Mouse (Mus musculus): ENCODE measurements around the gene Plekha5.

Gene Plekha5

DNA sequence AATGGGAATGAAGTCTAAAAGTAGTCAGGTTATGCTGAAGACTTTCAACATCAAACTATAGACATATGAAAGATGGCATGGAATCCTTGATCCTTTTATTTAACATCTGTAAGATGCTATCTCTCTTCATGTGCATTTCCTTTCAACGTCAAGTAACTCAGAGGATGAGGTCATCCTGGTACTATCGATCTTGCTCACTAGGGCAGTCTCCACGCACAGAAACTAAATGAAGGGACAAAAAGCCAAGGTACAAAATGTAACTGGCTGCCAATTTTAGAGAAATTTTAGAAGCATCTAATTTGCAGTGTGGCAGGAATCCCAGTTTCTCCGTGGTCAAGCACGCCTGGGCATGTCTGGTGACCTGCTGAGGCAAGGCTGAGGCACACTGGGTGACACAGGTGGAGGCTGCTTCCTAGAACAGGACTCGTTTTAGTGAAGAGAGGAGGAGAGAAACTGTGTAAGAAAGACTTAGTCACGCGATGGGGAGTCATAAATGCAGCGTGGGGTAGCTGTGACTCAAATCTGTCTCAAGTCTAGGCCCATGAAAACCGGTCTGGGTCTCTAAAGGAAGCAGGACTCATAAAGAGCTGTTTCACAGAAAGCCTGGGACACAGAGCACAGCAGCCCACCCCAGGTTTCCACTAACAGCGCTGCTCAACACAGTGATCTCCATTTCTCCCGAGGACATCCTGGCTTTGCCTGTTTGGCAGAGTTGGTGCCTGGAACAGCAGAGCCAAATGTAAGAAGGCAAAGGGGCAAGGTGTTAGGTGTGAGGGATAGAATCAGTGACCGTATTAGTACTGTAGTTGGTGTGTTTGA, 196.9 kb downstream of the Plekha5 start:
- DNase-seq: no peak

DNA sequence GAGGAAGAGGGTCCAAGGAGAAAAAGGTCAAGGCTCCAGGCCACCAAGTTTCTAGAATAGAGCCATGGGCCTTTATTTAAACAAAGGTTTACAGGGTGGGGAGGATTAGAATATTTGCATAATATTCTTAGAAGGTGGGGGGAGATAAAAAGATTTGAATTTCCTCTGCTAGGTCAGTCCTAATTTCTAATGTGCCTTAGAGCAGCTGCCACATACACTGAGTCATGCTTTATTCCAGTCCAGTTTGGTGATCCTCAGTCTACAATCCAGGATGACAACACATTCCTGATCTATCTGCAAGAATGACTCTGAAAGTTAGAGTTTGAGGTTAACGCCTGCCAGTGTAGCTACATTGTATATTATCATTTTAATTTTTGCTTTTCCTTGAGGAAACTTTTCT, 197.8 kb downstream of the Plekha5 start:
- no peak for DNase-seq

GRCm38 (mm10) chr6:140622391-140623225, 198.8 kb downstream of the Plekha5 start, which contains the start of gene Aebp2:
Gene Aebp2 (plus strand): TSS chr6:140622663.
- DNase-seq: peak in 1 of 2 experiments; percentile 40

DNA sequence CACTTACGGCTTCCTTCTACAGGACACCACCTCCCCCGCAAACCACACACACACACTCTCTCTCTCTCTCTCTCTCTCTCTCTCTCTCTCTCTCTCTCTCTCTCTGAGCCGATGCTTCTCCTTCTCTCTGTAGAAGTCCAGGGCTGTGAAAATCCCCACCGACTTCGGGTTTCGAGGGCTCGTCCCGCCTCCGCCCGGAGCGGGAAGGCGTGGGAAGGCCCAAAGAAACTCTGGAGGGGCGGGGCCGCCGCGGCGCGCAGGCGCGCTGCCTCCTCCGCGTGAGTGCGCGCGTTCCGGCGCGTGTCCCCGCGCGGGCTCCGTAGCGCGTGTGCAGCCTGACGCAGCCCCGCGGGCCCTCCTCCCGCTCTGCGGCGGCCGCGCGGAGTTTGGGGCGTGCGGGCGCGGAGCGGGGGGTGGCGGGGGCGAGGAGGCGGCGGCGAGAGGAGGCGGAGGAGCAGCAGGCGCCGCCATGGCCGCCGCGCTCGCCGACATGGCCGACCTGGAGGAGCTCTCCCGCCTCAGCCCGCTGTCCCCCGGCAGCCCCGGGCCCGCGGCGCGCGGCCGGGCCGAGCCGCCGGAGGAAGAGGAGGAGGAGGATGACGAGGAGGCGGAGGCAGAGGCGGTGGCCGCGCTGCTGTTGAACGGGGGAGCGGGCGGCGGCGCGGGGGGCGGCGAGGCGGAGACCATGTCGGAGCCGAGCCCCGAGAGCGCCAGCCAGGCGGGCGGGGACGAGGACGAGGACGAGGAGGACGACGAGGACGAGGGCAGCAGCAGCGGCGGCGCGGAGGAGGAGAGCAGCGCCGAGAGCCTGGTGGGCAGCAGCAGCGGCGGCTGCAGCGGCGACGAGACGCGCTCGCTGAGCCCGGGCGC, 199.6 kb downstream of the Plekha5 start:
- DNase-seq: peak; percentile 90 to 96

DNA sequence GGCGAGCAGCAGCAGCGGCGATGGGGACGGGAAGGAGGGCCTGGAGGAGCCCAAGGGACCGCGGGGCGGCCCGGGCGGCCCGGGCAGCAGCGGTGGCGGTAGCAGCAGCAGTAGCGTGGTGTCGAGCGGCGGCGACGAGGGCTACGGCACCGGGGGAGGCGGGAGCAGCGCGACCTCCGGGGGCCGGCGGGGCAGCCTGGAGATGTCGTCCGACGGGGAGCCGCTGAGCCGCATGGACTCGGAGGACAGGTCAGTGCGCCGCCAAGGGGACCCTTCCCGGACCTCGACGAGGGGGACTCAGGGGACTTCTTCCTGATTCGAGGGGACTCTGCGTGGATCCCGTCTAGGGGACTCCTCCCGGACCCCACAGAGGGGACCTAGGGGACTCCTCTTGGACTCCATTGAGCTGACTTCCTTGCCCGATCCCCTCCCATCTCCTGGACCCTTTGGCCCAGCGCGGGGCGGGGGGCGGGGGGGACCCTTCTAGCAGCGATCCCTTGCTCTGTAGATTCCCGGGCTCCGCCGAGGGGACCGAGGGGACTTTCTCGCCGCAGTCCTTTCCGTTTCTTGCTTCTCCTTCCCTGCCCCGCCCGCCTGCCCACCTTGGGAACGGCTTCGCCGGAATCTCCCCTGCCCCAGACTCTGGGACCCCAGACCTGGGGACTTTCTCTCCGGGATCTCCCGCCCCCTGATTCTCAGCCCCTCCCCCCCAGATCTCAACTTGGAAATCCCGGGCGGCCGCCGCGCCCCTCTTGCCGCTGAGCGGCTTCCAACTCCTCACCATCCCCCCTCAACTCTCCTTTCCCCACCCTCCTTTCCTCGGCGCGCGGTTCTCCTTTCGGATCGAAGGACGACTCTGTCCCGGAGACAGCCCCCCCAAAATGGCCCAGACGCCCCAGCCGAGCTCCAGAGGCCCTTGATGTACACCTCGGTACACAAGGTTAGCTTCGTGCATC, 200.5 kb downstream of the Plekha5 start:
- DNase-seq: peak; percentile 26 to 53

DNA sequence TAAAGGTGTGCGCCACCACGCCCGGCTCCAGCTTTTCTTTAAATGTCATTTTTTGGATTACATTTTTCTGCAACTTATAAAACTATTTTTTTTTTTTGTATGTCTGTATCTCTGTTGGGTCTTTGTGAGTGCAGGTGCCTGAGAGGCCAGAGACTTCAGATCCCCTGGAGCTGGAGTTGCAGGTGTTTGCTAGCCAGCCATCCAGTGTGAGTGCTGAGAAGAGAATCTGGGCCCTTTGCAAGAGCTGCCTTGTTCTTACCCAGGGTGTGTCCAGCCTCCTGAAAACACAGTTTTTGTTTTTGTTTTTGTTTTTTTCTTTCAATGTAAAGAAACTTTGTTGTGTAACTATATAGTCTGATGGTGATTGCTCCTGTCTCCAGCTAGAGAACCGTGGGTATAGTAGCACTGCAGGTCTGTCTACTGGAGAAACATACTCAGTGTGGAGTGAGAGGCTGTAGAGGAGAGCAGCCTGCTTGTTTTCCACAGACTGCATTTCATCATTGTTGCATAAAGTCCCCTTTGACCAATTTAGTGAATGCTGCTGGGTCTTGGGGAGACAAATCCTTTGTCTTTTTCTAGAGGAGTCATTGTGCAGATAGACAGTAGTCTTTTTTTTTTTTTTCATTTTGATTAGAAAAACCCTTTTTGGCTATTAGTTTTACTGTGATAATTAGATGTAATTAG, 205.5 kb downstream of the Plekha5 start:
- no peak for DNase-seq

- DNase-seq: no peak
Measured at GRCm38 (mm10) chr6:140630306-140630705, 206.5 kb downstream of the Plekha5 start.

DNA sequence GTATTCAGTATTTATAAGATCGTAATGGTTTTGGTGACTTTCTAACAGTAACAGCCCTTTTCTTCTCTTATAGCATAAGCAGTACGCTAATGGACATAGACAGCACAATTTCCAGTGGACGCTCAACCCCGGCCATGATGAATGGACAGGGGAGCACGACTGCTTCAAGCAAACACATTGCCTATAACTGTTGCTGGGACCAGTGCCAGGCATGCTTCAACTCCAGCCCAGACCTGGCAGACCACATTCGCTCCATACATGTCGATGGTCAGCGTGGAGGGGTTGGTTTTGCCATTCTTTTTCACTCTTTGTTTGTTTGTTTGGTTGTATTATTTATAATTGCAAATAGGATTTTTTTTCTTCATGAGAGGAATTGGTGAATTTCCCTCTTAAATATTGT, 209.8 kb downstream of the Plekha5 start:
- DNase-seq: peak; percentile 50 to 51

- no peak for DNase-seq
Measured at GRCm38 (mm10) chr6:140636290-140636689, 212.4 kb downstream of the Plekha5 start.

DNA sequence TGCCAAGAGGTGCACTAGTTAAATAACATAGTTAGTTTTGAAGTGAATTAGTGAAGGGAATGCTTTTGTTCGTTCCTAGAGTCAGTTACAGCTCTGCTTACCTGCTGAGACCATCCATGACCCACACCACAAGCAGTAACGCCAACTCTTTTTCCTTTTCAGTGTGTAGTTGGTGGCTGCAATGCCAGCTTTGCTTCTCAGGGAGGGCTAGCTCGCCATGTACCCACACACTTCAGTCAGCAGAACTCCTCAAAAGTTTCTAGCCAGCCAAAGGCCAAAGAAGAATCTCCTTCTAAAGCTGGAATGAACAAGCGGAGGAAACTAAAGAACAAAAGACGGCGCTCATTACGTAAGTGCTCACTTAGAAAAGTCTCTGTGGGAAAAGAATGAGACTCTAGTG, 218.2 kb downstream of the Plekha5 start:
- DNase-seq: no peak

- no peak for DNase-seq
Measured at GRCm38 (mm10) chr6:140642655-140643054, 218.8 kb downstream of the Plekha5 start.

GRCm38 (mm10) chr6:140645931-140646330, 222.1 kb downstream of the Plekha5 start:
- DNase-seq: no peak
